Mouse (Mus musculus): ENCODE results near the gene Spag7. TPM values are rescaled to one million over a fixed set of nuclear protein-coding genes. Genes with fewer than 3 reads are reported as not detected.

The Spag7 gene
- polyA plus RNA-seq, 1 experiment from 2014 or later = 156 TPM

DNA sequence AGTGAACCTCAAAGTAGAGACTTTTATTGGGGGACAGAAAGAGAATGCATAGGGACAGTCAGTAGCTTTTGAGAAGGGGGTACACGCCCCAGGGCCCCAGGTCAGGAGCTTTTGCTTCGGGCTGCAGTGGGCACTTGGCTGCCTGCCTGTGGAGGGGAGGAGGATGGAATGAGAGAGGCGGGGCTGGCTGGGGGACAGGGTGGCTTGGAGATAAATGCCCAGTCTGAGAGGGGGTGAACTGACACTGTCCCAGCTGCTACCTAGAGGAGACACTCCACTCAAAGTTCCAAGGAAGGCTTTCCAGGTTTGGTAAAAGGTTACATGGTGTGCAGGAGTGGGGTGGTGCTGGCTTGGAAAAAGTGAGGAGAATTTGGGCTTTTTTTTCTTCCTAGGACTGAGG, 12.3 kb downstream of the Spag7 start, which contains the start of gene Eno3:
Eno3 (plus strand) TSS at position 239 of the 400 bp plus-strand sequence.
- peak within 1 kb of the TSS; percentile 98 for H3K9ac ChIP-seq (ENCODE audit: low read length)
- DNase-seq (ENCODE audit: low spot score) (no peak), ATAC-seq (ENCODE audit: insufficient number of reproducible peaks, low FRiP score, low TSS enrichment, low read depth) (0 out of 2 replicates have a peak, but pooled peaks have one; percentile 18)
- H3K4me3 ChIP-seq (ENCODE audit: low read depth, low read length) = peak within 1 kb of the TSS; percentile 100
- WGBS = 2% methylated on average over 3 of the region's 3 CpGs
- peaks cover 6% of the 10 kb centered on the region for H3K36me3 ChIP-seq (ENCODE audit: control insufficient read depth, insufficient read depth, low read length)
- H3K27me3 ChIP-seq (ENCODE audit: control insufficient read depth, insufficient read depth, low read length) = no peaks in the 10 kb centered on the region
- peak within 1 kb of the TSS; percentile 97 for H3K27ac ChIP-seq (replicated peaks; ENCODE audit: low read depth, low read length)
- peaks cover 27% of the 10 kb centered on the region for H3K4me1 ChIP-seq (ENCODE audit: control insufficient read depth, insufficient read depth, low read length)
- H3K4me2 ChIP-seq (ENCODE audit: low read depth, severe bottlenecking) = peak within 1 kb of the TSS; percentile 96
- H3K9me3 ChIP-seq (ENCODE audit: control insufficient read depth, low read length) = no peaks in the 10 kb centered on the region

DNA sequence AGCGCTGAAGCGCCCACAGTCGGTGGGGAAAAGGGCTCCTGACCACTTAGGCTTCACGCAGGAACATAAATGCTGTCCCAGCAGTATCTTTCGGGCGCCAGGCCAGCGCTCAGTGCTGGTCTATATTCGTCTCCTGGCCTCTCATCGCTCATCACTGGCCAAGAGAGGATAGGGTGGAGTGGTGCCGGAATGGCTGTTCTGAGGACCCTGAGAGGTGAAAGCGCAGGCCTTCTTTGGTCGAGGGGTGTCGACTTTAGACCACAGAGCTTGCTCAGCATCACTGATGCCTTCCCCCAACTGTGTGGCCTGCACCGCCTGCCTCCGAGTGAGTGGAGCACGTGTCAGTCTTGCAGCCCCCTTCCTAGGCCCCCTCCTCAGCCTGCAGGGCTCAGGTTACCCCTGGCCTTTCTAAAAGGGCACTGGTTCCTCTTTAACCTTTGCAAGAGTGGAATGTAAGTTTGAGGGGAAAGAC, 12.7 kb downstream of the Spag7 start:
- H3K9me3 ChIP-seq (ENCODE audit: control insufficient read depth, low read length) = no peaks in the 10 kb centered on the region
- peak overlapping the region; percentile 96 for H3K4me2 ChIP-seq (ENCODE audit: low read depth, severe bottlenecking)
- WGBS = 2% methylated on average over 16 of the region's 16 CpGs
- H3K36me3 ChIP-seq (ENCODE audit: control insufficient read depth, insufficient read depth, low read length) = peaks cover 8% of the 10 kb centered on the region
- ATAC-seq (ENCODE audit: insufficient number of reproducible peaks, low FRiP score, low TSS enrichment, low read depth) = peak; percentile 70
- no peaks in the 10 kb centered on the region for H3K27me3 ChIP-seq (ENCODE audit: control insufficient read depth, insufficient read depth, low read length)
- peaks cover 29% of the 10 kb centered on the region for H3K4me1 ChIP-seq (ENCODE audit: control insufficient read depth, insufficient read depth, low read length)
- peak; percentile 81 for DNase-seq (ENCODE audit: low spot score)
- H3K9ac ChIP-seq (ENCODE audit: low read length) = peak overlapping the region; percentile 98
- peak overlapping the region; percentile 97 for H3K27ac ChIP-seq (replicated peaks; ENCODE audit: low read depth, low read length)
- H3K4me3 ChIP-seq (ENCODE audit: low read depth, low read length) = peak overlapping the region; percentile 100

- H3K4me2 ChIP-seq (ENCODE audit: low read depth, severe bottlenecking) = peak overlapping the region; percentile 96
- no peaks in the 10 kb centered on the region for H3K9me3 ChIP-seq (ENCODE audit: control insufficient read depth, low read length)
- peak; percentile 13; the same call in 1 of the 2 replicates for ATAC-seq (ENCODE audit: insufficient number of reproducible peaks, low FRiP score, low TSS enrichment, low read depth)
- peak overlapping the region; percentile 98 for H3K9ac ChIP-seq (ENCODE audit: low read length)
- under 1% methylated on average over 61 of the region's 61 CpGs for WGBS
- H3K36me3 ChIP-seq (ENCODE audit: control insufficient read depth, insufficient read depth, low read length) = peaks cover 15% of the 10 kb centered on the region
- peaks cover 34% of the 10 kb centered on the region for H3K4me1 ChIP-seq (ENCODE audit: control insufficient read depth, insufficient read depth, low read length)
- no peaks in the 10 kb centered on the region for H3K27me3 ChIP-seq (ENCODE audit: control insufficient read depth, insufficient read depth, low read length)
- peak; percentile 79 for DNase-seq (ENCODE audit: low spot score)
- peak overlapping the region; percentile 97 for H3K27ac ChIP-seq (replicated peaks; ENCODE audit: low read depth, low read length)
- peak overlapping the region; percentile 100 for H3K4me3 ChIP-seq (ENCODE audit: low read depth, low read length)
Measured at GRCm38 (mm10) chr11:70655571-70656455, 13.4 kb downstream of the Spag7 start.

DNA sequence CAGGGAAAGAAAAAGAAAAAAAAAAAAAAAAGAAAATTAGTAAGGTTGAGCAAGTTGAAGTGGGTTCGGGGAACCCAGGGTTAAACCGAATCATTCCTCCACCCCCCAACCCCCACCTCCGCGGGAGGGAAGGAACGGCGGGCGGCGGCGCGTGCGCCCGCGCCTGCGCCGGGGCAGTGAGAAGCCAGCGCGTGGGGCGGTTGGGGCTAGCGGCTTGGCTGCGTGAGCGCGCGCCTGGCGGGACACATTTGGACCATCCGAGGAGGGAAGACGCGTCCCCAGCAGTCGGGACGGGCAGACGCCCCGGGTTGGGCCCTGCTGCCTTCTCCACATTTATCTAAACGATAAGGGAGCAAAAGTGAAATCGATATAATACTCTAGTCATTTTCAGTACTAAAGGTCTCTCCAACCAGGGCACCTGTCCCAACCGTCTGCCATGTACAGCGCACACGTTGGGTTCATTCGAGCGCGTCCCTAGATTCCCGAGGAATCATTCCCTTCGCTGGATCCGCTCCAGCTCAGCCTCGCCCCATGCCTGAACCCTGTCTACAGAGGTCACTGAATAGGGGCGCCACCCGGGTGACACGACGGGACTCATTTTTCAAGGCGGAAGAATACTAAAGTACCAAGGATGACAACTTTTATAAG, 14.2 kb downstream of the Spag7 start:
- ATAC-seq (ENCODE audit: insufficient number of reproducible peaks, low FRiP score, low TSS enrichment, low read depth) = peak; percentile 32; the same call in 1 of the 2 replicates

GRCm38 (mm10) chr11:70654198-70654922, 14.9 kb downstream of the Spag7 start, which contains the start of gene Pfn1:
Pfn1 (minus strand) TSS chr11:70654644.
- Histone ChIP-seq H3K9me3 (ENCODE audit: control insufficient read depth, low read length) (no peaks in the 10 kb centered on the region), H3K27ac (replicated peaks; ENCODE audit: low read depth, low read length) (peak within 1 kb of the TSS; percentile 97), H3K4me3 (ENCODE audit: low read depth, low read length) (peak within 1 kb of the TSS; percentile 100), H3K36me3 (ENCODE audit: control insufficient read depth, insufficient read depth, low read length) (peaks cover 20% of the 10 kb centered on the region), H3K9ac (ENCODE audit: low read length) (peak within 1 kb of the TSS; percentile 98), H3K4me2 (ENCODE audit: low read depth, severe bottlenecking) (peak within 1 kb of the TSS; percentile 96), H3K27me3 (ENCODE audit: control insufficient read depth, insufficient read depth, low read length) (no peaks in the 10 kb centered on the region), H3K4me1 (ENCODE audit: control insufficient read depth, insufficient read depth, low read length) (peaks cover 36% of the 10 kb centered on the region)
- DNase-seq (ENCODE audit: low spot score) (peak; percentile 83), ATAC-seq (ENCODE audit: insufficient number of reproducible peaks, low FRiP score, low TSS enrichment, low read depth) (peak; percentile 11; the same call in 1 of the 2 replicates)
- under 1% methylated on average over 54 of the region's 61 CpGs for WGBS

More for the DNA sequence above, 14.2 kb downstream of the Spag7 start:
- DNase-seq (ENCODE audit: low spot score) = peak; percentile 87
- peak overlapping the region; percentile 97 for H3K27ac ChIP-seq (replicated peaks; ENCODE audit: low read depth, low read length)
- H3K9me3 ChIP-seq (ENCODE audit: control insufficient read depth, low read length) = no peaks in the 10 kb centered on the region
- H3K9ac ChIP-seq (ENCODE audit: low read length) = peak overlapping the region; percentile 98
- H3K36me3 ChIP-seq (ENCODE audit: control insufficient read depth, insufficient read depth, low read length) = peaks cover 17% of the 10 kb centered on the region
- H3K27me3 ChIP-seq (ENCODE audit: control insufficient read depth, insufficient read depth, low read length) = no peaks in the 10 kb centered on the region
- H3K4me1 ChIP-seq (ENCODE audit: control insufficient read depth, insufficient read depth, low read length) = peaks cover 36% of the 10 kb centered on the region
- WGBS = under 1% methylated on average over 48 of the region's 48 CpGs
- H3K4me2 ChIP-seq (ENCODE audit: low read depth, severe bottlenecking) = peak overlapping the region; percentile 96
- peak overlapping the region; percentile 100 for H3K4me3 ChIP-seq (ENCODE audit: low read depth, low read length)

GRCm38 (mm10) chr11:70653345-70654197, 15.6 kb downstream of the Spag7 start:
- H3K4me1 ChIP-seq (ENCODE audit: control insufficient read depth, insufficient read depth, low read length) = peaks cover 41% of the 10 kb centered on the region
- under 1% methylated on average over 52 of the region's 63 CpGs for whole genome bisulfite sequencing

DNA sequence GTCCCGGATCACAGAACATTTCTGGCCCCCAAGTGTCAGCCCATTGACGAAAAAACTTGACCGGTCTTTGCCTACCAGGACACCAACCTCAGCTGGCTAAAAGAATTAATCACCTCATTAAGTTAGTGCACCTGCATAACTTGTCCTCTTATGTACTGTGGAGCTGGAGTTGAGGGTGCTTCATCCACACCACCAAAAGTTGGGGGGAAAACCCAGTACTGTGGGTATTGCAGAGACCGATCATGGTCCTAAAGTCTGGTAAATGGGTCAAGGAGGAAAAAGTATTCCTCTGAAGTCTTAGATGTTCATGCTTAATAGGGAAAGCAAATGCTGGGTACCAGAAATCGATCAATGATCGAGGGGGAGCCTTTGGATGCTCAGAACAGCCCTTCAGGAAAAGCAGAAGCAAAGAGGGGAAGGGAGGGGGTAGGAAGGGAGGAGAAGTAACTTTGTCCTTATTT, 16.3 kb downstream of the Spag7 start:
- Histone ChIP-seq H3K9ac (ENCODE audit: low read length) (peak overlapping the region; percentile 98), H3K4me2 (ENCODE audit: low read depth, severe bottlenecking) (peak overlapping the region; percentile 96), H3K36me3 (ENCODE audit: control insufficient read depth, insufficient read depth, low read length) (peaks cover 28% of the 10 kb centered on the region), H3K4me1 (ENCODE audit: control insufficient read depth, insufficient read depth, low read length) (peaks cover 44% of the 10 kb centered on the region), H3K9me3 (ENCODE audit: control insufficient read depth, low read length) (no peaks in the 10 kb centered on the region), H3K27ac (replicated peaks; ENCODE audit: low read depth, low read length) (peak overlapping the region; percentile 97), H3K27me3 (ENCODE audit: control insufficient read depth, insufficient read depth, low read length) (no peaks in the 10 kb centered on the region), H3K4me3 (ENCODE audit: low read depth, low read length) (peak overlapping the region; percentile 100)
- DNase-seq (ENCODE audit: low spot score) = no peak
- ATAC-seq (ENCODE audit: insufficient number of reproducible peaks, low FRiP score, low TSS enrichment, low read depth) = no peak
- WGBS = 53% methylated on average over 6 of the region's 6 CpGs

More at GRCm38 (mm10) chr11:70653345-70654197, 15.6 kb downstream of the Spag7 start:
- Histone ChIP-seq H3K27me3 (ENCODE audit: control insufficient read depth, insufficient read depth, low read length) (no peaks in the 10 kb centered on the region), H3K4me2 (ENCODE audit: low read depth, severe bottlenecking) (peak overlapping the region; percentile 96), H3K9ac (ENCODE audit: low read length) (peak overlapping the region; percentile 98), H3K27ac (replicated peaks; ENCODE audit: low read depth, low read length) (peak overlapping the region; percentile 97), H3K9me3 (ENCODE audit: control insufficient read depth, low read length) (no peaks in the 10 kb centered on the region), H3K36me3 (ENCODE audit: control insufficient read depth, insufficient read depth, low read length) (peaks cover 28% of the 10 kb centered on the region), H3K4me3 (ENCODE audit: low read depth, low read length) (peak overlapping the region; percentile 100)
- ATAC-seq (ENCODE audit: insufficient number of reproducible peaks, low FRiP score, low TSS enrichment, low read depth) (peak; percentile 33), DNase-seq (ENCODE audit: low spot score) (peak; percentile 84)

Measured in limb, embryonic 11.5 days (tissue).